Mouse (Mus musculus) lung, postnatal 10 days (tissue): ENCODE results near the gene Lsm14b.
A peak's percentile ranks its signal among the peaks of the same experiment; 100 is the strongest.

Source experiments
- DNase-seq: peaks from one replicate; pipeline ENCODE4 v3.0.0; 2021

Gene Lsm14b

GRCm38 (mm10) chr2:180020091-180020661 lies 4.6 kb upstream of the Lsm14b start:
- no peak for DNase-seq

GRCm38 (mm10) chr2:180020919-180021318 lies 3.9 kb upstream of the Lsm14b start:
- DNase-seq = no peak

GRCm38 (mm10) chr2:180022751-180023150 lies 2.0 kb upstream of the Lsm14b start:
- no peak for DNase-seq

GRCm38 (mm10) chr2:180025135-180025860 lies 511 bp downstream of the Lsm14b start:
- peak; percentile 55 for DNase-seq

GRCm38 (mm10) chr2:180025861-180026200 lies 1.0 kb downstream of the Lsm14b start:
- no peak for DNase-seq

GRCm38 (mm10) chr2:180027768-180028167 lies 3.0 kb downstream of the Lsm14b start:
- no peak for DNase-seq

- no peak for DNase-seq
These were observed 6.5 kb downstream of the Lsm14b start for GRCm38 (mm10) chr2:180031270-180031669.

GRCm38 (mm10) chr2:180032925-180033324 lies 8.1 kb downstream of the Lsm14b start:
- no peak for DNase-seq

- DNase-seq = no peak
These were observed 9.2 kb downstream of the Lsm14b start for GRCm38 (mm10) chr2:180033956-180034355.

- DNase-seq = no peak
These were observed 10.0 kb downstream of the Lsm14b start for GRCm38 (mm10) chr2:180034753-180035152.

GRCm38 (mm10) chr2:180040406-180040805 lies 15.6 kb downstream of the Lsm14b start:
- DNase-seq = no peak

GRCm38 (mm10) chr2:180041577-180042255 lies 16.9 kb downstream of the Lsm14b start:
- DNase-seq = peak; percentile 34

GRCm38 (mm10) chr2:180042256-180042857 lies 17.6 kb downstream of the Lsm14b start, which contains the start of the genes Psma7 and Ss18l1:
Psma7 (minus strand) TSS chr2:180042433.
Ss18l1 (plus strand) TSS chr2:180042509.
- peak; percentile 94 for DNase-seq

- DNase-seq = peak; percentile 82
These were observed 18.2 kb downstream of the Lsm14b start for GRCm38 (mm10) chr2:180042858-180043515.

GRCm38 (mm10) chr2:180045283-180045682 lies 20.5 kb downstream of the Lsm14b start:
- peak; percentile 72 for DNase-seq

- no peak for DNase-seq
These were observed 22.8 kb downstream of the Lsm14b start for GRCm38 (mm10) chr2:180047580-180047979.

- DNase-seq = no peak
These were observed 23.3 kb downstream of the Lsm14b start for GRCm38 (mm10) chr2:180047980-180048635.

GRCm38 (mm10) chr2:180050986-180051385 lies 26.2 kb downstream of the Lsm14b start:
- peak; percentile 87 for DNase-seq

- DNase-seq = peak; percentile 55
These were observed 27.4 kb downstream of the Lsm14b start for GRCm38 (mm10) chr2:180051986-180052733.

- DNase-seq = no peak
These were observed 28.2 kb downstream of the Lsm14b start for GRCm38 (mm10) chr2:180053001-180053400.

- no peak for DNase-seq
These were observed 38.7 kb downstream of the Lsm14b start for GRCm38 (mm10) chr2:180063338-180064131.
